Mouse (Mus musculus): ENCODE data around the gene Tpx2.

The Tpx2 gene

DNA sequence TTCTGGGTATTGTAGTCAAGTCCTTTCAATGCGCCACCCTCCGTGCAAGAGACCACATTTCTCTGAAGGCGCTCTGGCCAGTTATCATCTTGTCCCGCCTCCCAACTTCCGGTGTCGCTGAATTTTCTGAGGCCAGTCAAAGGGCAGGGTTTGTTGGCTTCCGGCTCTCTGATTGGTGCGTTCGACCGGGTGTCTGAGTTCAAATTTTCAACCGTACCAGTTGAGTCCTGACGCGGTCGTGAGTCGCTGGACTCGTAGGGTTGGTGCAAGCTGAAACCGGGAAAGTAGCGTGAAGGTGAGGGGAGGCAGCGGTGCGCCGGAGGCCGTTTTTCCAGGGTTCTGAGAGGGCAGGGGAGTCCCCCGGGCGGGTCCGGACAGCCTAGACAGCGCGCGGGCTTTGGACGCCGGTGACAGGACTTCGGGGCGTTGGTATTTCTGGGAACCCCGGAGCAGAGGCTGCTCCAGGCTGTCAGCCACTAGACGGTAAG is at the start of gene Tpx2:
Tpx2 (plus strand) TSS at position 150 of the 488 bp plus-strand sequence.
- in situ Hi-C loops (cut with MseI, MboI) = no loop called here

DNA sequence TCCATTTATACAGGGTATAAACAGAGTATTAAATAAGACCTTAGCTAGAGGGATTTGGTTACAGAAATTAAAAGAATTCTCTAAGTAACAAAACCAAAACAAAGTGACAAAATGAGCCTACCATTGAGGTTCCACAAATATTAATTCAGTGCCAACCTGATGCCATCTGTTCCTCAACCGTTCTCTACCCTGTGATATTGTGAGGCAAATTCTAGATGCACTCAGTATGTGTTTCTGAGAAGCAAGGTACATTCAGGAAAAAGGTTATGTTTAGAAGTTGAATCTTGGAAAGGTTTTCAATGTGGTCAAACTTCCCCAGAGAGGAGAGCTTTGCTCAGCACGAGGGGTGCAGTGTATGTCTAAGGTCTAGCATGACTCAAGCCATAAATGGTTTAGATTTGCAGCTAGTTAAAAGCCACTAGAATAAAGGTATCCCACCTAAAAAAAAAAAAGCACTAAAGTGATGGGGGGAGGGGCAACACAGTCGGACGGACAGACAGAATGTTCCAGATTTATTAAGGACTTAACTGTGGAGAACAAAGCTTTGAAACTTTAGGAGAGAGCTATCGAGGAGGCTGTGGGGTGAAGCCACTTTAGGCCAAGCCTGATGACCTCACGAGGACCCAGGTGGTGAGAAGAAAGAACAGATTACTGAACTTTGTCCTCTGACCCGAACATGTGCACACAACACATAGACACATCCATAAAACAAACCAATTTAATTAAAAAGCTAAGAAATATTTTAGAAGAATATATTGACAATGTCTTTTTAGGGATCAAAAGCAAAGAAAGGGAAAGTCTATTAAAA is 47.6 kb upstream of the Tpx2 start:
- in situ Hi-C loops (cut with MseI, MboI) = no loop called here

DNA sequence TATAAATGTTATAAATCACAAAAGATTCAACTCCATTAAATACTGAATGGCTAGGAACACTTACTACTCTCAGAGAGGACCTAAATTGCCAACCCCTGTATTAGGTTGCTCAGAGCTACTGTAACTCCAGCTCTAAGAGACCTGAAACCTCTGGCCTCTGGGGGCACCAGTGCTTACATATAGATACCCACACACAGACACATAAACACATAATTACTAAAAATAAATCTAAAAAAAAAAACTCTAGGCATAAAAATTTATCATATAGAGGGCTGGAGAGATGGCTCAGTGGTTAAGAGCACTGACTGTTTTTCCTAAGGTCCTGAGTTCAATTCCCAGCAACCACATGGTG is 47.0 kb upstream of the Tpx2 start:
- in situ Hi-C loops (cut with MseI, MboI) = no loop called here

DNA sequence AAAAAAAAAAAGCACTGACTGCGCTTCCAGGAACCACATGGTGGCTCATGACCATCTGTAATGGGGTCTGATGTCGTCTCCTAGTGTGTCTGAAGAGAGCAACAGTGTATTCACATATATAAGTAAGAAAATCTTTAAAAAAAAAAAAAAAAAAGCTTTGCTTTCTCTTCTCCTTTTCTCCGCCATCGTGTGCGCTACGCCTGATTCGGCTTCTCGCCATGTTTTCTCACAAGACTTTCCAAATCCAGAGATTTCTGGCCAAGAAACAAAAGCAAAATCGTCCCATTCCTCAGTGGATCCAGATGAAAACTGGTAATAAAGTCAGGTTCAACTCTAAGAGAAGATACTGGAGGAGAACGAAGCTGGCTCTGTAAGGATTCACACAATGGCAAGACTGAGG is 45.5 kb upstream of the Tpx2 start:
- in situ Hi-C loops (cut with MseI, MboI) = no loop called here

DNA sequence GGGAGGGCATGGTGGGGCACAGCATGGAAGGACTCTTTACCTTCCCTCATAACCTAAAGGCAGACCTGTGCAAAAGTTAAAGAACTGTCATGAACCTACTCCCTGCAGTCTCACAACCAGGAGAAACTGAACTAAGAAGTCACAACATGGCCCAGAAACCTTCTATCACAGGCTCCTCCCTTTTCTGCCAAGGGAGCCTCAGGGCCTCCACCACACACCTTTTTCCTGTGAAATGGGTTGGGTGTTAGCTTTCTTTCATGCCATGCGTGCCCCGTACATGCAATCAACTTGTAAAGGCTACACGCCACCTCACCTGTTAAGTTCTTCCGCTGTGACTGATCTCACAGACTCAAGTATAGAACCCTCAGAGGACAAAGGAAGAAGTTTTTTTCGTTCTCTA is 44.7 kb upstream of the Tpx2 start:
- in situ Hi-C loops (cut with MseI, MboI) = no loop called here

DNA sequence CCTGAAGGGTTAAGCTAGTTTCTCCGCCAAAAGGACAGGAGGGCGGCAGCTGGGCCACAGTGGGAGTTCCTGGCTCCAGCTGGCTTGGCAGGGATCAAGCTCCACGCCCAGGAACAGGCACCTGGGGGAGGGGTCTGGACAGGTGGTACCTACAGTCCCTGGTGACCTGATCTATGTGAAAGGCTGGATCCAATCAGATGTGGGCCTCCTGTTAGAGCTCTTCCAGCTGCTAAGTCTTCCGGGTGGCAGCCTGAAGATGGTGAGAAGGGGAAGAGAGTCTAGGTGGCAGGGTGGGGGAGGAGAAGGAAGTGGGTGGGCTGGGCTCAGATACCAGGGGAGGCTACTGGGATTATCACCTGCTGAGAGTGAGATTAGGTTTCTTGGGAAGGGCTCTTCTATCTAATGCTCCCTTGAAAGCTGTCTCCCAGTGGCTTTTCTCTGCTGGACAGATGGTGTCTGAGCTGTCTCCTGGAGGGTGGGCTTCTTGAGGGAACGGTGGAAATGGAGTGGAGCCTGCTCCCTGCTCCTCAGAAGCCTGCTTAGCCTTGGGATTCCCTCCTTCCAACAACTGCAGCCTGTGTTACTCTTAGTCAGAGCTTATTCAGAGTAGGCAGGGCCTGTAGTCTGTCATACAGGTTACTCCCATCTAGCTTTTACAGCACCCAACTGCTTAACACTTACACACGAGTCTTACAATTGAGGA is 43.2 kb upstream of the Tpx2 start:
- in situ Hi-C loops (cut with MseI, MboI) = no loop called here

DNA sequence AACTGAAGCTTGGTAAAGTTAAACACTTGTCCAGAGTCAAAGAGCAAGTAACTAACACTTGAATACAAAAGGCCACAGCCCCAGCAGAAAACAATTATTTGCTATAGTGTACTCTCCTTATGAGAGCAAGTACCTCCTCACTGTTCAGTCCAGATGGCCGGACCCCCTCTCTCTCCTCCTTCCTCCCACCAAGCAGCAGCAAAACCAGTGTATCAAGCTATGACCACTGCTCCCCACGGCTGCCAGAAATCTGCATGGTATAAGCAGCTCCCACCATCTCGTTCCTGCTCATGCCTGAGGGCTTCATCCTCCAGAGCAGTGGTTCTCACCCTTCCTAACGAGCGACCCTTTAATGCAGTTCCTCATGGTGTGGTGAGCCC is 42.7 kb upstream of the Tpx2 start:
- in situ Hi-C loops (cut with MseI, MboI) = no loop called here

DNA sequence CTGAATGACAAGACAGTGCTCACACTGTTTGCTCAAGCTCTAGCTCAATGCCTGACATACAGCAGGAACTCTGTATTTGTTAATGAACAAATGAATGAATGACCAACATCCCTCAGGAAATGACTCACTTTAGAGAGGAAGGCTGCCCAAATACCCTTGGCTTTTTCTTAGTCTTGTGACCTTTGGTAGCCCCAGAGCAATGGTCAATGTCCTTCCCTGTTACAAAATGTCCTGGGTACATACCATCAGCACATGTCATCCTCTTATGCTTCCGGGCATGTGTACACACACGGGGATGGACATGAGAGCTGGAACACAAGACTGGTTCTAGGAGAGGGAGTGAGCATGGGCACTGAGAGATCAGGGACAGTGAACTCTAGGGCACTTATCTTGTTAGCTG is 41.7 kb upstream of the Tpx2 start:
- in situ Hi-C loops (cut with MseI, MboI) = no loop called here

DNA sequence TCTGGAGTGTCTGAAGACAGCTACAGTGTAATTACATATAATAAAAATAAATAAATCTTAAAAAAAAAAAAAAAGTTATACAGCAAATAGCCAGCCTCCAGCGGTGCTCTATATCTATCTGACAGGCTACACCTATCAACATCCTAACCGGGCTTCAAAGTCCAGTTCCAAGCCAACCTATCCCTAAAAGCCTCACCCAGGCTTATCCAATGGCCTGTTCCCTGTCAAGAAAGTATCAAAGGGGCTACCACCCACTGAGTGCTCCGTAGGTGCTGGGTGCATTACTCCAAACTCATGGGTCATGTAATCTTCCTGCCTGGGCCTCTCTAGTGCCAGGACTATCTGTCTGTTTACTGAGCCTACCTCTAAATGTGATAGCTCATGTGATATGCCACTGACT is 39.6 kb upstream of the Tpx2 start:
- in situ Hi-C loops (cut with MseI, MboI) = no loop called here

DNA sequence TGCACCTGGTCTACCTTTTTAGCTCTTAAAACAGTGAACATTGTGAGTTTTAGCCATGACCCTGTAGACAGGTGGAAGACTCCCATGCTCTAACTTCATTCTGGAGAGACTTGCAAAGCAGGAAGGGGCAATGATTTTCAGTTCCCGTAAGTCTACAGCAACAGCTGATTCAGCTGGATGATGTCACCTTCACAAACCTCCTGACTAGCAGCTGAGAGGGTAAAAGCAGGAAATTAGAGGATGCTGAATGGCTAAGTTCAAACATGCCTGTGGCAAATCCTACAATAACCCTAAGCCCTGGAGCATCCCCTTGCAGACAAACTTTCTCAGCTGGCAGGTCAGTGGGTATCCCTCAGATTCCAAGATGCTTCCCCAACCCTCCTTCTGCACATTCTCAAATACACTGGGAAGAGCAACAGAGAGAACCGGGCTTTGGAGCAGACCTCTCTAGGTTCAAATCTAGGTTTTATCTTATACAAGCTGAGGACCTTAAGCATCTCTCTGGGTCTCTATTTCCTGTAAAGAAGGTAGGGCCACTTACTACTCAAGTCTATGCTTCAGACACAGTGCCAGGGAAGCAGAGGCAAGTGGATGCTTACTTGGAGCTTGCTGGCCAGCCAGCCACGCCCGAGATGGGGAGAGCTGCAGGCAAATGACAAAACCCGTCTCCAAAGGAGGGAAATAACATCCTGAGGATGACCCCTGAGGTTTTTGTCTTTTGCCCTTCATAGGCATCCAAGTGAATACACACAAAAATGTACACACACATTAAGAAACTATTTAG is 37.4 kb upstream of the Tpx2 start:
- in situ Hi-C loops (cut with MseI, MboI) = no loop called here

DNA sequence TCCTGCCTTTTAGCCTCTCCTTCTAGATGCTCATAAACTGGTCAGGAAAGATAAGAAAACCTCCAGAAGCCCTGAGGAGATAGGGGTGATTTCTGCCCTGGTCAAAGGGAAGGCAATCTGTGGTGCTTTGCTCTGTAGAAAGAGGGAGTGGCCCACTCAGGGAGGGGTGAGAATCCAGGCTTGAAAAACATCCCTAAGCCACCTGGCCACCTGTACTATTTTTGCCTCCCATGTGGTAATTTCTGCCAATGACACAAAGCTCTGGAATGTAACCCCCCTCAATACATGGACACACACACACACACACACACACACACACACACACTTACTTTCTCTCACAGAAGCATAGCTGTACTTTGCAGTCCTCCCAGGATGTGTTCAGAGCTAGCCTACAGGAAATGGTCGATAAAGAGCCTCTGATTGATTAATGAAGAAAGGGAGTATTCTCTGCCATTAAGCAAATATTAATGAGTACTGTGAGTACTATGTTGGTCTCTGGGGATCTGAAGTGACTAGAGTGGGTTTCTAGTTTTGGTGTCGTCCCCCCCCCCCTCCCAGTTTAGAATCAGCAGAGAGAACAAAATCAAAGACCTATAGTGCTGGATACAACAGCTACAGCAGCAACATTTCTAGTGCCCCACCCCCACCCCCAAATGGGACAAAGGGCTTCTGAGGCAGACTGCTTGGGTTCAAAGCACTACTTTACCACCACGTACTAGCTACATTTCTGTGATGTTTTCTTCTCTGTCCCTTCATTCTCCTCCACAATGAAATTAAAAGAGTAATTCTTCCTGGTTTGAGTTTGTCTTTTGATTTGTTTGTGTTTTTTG is 36.2 kb upstream of the Tpx2 start:
- in situ Hi-C loops (cut with MseI, MboI) = no loop called here

DNA sequence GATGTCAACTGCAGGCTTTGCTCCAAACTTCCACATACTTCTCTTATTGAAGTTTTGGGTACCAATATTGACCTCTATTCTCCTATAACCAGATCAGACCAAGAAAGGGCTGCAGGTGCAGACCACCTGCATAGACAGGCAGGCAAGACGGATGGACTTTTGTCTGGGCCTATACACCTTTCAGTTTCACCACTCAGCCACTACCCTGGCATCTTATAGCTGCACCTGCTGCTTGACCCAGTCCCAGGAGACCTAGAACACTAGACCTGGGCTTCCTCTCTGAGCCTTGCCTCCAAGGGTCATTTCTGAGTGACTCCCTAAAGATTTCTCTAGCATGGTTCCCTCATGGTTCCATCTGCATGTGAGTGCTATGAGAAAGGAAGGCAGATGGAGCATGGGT is 34.5 kb upstream of the Tpx2 start:
- in situ Hi-C loops (cut with MseI, MboI) = no loop called here

DNA sequence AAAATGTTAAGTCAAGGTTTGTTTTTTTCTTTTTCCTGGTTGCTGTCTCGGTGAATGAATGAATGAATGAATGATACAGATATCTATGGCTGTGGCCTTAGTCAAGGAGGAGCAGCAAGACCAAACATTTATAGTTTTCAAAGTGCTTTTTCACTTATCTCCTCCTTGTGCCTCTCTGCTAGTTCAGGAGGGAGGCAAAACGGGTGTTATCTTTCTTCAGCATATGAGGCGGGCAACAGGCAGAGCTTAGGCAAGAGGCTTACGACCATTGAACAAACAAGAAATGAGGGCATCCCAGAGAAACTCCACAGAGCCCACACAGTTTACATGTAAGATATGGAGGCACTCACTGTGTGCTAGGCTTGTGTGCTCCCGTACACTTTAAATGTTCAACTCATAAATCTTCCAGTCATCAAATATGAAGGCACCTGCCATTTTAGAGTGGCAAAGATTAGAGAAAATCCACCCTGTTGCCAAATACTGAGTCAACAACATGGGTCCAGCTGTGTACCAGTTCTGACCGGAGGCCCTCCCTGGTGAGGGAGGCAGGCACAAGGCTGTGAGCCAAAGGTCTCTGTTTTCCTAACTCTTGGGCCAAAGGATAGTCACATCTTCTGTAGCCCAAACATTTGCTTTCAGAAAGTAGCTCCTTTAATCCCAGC is 33.4 kb upstream of the Tpx2 start:
- in situ Hi-C loops (cut with MseI, MboI) = no loop called here

DNA sequence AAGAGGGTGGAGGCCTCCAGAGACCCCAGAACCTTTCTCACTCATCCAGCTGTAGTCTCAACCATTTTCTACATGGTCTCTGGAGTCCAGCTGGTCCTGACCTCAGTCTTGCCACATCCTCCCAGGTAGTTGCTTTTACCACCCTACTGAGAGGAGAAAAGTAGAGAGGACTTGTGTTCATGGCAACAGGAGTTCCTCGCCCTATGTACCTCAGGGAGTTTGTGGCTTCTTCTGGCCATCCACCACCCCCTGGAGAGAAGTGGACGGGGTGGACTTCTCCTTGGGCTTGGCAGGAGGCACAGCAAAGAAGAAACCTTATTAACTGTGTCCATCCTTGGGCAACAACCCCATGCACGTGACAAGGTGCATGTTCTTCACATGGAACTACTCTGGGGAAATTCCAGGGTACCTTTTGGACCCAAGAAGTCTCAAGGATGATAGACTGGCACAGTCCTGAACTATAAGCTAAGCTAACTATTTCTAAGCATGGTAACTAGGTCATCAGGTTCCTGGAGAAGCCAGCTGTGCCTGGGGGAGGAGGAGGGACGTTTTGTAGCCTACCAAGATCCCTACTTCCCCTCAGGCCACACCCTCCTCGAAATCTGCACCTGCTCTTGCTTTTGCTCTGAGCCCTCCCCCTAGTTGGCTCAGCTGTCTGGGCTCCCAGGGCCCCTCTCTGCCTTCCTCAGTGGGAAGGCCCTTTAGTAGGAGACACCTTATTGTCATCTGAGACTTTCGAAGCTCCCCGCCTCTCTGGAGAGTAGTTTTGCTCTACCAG is 31.7 kb upstream of the Tpx2 start:
- in situ Hi-C loops (cut with MseI, MboI) = no loop called here

DNA sequence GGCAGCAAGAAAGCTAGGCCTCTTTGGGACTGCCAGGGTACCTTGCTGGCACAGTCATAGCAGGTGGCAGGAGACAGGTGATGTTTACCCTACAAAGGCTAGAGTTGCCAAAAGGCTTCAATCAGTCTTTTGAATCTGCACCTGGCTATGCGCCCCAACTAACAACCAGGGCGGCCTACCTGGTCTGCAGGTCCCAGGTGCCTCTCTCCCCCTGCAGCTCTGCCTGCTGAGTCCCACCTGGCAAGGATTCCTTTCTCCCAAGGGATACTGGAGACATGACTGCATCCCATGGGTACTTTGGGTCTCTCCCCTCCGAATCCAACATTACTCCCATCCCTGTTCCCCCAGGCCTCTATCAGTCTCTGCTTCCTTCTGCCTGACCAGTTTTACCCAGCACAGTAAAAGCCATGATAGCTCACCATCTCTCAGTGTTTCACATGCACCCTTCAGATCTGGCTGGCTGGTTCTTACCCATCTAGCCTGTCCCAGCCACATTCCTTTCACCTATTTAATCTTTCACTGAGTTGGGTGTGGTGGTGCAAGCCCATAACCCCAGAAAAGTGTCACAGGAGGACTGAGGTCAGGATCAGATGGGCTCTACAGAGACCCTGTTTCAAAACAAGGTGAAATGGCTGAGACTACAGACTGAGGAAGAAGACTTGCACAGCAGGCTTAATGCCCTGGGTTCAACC is 31.0 kb upstream of the Tpx2 start:
- in situ Hi-C loops (cut with MseI, MboI) = no loop called here

DNA sequence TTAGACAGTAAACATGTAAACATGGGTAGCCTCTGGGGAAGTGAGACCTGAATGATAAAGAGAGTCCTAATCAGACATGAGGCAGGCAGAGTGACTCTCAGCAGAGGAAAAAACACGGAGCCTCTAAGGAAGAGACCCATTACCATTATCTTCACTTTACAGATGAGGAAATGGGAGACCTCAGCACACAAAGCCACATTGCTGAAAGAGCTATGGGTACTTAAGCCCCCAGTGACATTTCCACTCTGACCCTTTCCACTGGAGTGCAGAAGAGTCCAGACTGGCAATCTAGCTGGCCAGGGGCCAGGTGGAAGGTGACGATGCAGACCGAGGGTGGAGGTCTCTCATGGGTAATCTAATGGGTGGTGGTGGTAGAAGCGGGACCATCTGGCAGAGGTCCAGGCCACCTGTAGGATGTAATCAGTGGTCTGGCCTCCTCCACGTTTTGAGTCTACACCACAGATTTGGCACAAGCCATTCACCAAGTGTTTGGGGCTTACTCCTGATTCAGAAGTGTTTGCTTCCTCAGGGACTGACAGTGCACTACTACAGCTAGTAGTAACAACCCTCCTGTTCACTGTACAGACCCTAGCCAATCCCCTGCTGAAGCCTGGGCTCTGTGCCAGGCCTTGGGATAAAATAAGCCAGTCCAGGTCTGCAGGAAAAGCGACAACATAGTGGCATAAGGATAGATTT is 30.0 kb upstream of the Tpx2 start:
- in situ Hi-C loops (cut with MseI, MboI) = no loop called here

DNA sequence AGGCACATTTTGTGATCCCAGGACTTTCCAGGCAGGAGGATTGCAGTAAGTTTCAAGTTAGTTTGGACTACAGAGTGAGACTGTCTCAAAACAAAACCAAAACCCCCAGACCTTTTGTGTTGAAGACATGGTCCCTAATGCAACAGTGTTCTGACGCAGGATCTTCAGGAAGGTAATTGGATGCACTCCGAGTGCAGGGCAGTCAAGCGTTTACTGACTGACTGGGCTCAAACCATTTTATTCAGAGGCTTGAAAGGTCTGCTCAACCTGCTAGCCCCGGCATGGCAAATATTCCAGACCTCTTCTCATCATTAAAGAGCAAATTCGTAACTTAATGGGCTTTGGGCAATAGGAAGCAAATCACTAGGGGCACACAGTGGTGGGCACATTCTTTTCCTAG is 29.1 kb upstream of the Tpx2 start:
- in situ Hi-C loops (cut with MseI, MboI) = no loop called here

DNA sequence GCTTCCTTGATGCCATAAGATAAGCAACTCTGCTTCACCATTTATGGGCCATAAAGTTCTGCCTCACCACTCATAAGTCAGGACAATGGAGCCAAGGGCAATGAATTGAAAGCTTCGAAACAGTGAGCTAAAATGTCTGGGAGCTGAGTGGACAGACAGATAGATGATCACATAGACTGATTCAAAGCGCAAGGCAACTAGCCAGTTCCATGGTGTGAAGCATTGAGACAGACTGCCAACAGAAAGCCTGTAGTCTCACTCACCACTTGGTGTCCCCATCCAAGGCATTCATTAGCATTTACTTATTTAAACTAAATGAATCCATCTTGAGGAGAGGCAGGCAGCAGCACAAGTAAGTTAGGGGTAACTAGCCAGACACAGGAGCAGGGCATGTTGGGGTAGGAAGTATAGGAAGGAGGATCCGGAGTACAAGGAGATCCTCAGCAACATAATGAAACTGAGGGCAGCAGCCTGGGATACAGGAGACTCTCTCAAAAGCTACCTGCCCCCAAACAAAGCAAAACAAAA is 28.6 kb upstream of the Tpx2 start:
- in situ Hi-C loops (cut with MseI, MboI) = no loop called here

DNA sequence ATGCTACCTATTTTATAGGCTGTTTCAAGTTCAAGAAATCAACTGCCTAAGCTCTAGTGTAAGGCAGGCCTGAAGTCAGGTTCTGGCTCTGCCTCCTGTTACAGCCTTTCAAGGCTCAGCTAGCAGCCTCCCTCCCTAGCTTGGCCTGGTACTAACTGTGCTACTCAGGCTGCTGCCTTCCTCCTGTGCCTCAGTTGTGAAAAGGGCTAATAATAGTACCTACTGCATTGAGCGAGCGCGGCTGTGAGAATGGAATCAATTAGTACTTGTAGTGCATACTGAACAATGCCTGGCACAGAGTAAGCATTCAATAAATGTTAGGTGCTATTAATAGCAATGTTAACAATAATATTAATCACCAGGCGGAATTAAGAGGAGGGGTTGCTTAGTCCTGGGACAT is 27.8 kb upstream of the Tpx2 start:
- in situ Hi-C loops (cut with MseI, MboI) = no loop called here

Measured in mouse trophoblast stem cell (cell line).